Mouse (Mus musculus): ENCODE data around the gene Ahdc1.

- no peak for TF ChIP-seq CTCF (IDR thresholded peaks at IDR 0.05; ENCODE audit: extremely low read depth, insufficient read length, insufficient replicate concordance, low read depth, low read length)
- no peak for TF ChIP-seq POLR2A (IDR thresholded peaks at IDR 0.05; ENCODE audit: low read depth, low read length)
Observed at GRCm38 (mm10) chr4:132977597-132977996, 33.5 kb upstream of the Ahdc1 start.
